Mouse (Mus musculus) c-Kit-negative CD71-positive TER-119-positive erythroid progenitor cells, embryonic 14.5 days (primary cell): ENCODE data around the gene Ube2v1.

Experiments used
- DNase-seq: peaks from one replicate; pipeline ENCODE4 v3.0.0-alpha.2; 2013; ENCODE audit warnings: low read depth, low spot score

The Ube2v1 gene

GRCm38 (mm10) chr2:167593551-167594250 is 38.2 kb downstream of the Ube2v1 start:
- no peak for DNase-seq

- DNase-seq: no peak
Measured at GRCm38 (mm10) chr2:167588774-167589577, 42.9 kb downstream of the Ube2v1 start.

- DNase-seq: no peak
Measured at GRCm38 (mm10) chr2:167586976-167587375, 44.9 kb downstream of the Ube2v1 start.

GRCm38 (mm10) chr2:167586041-167586440 is 45.9 kb downstream of the Ube2v1 start:
- no peak for DNase-seq

- DNase-seq: no peak
Measured at GRCm38 (mm10) chr2:167585273-167585672, 46.6 kb downstream of the Ube2v1 start.

- no peak for DNase-seq
Measured at GRCm38 (mm10) chr2:167583161-167583952, 48.5 kb downstream of the Ube2v1 start.

GRCm38 (mm10) chr2:167578521-167578920 is 53.4 kb downstream of the Ube2v1 start:
- no peak for DNase-seq

GRCm38 (mm10) chr2:167577186-167577785 is 54.6 kb downstream of the Ube2v1 start:
- DNase-seq: no peak

- DNase-seq: no peak
Measured at GRCm38 (mm10) chr2:167576121-167576620, 55.7 kb downstream of the Ube2v1 start.

- DNase-seq: no peak
Measured at GRCm38 (mm10) chr2:167575581-167575980, 56.3 kb downstream of the Ube2v1 start.

- no peak for DNase-seq
Measured at GRCm38 (mm10) chr2:167574814-167575213, 57.1 kb downstream of the Ube2v1 start.

- no peak for DNase-seq
Measured at GRCm38 (mm10) chr2:167571442-167572220, 60.3 kb downstream of the Ube2v1 start.

GRCm38 (mm10) chr2:167570815-167571214 is 61.1 kb downstream of the Ube2v1 start:
- DNase-seq: no peak

- DNase-seq: no peak
Measured at GRCm38 (mm10) chr2:167569934-167570651, 61.8 kb downstream of the Ube2v1 start.

- no peak for DNase-seq
Measured at GRCm38 (mm10) chr2:167568112-167568511, 63.8 kb downstream of the Ube2v1 start.

GRCm38 (mm10) chr2:167565682-167566081 is 66.2 kb downstream of the Ube2v1 start:
- DNase-seq: no peak

- no peak for DNase-seq
Measured at GRCm38 (mm10) chr2:167565312-167565656, 66.6 kb downstream of the Ube2v1 start.

GRCm38 (mm10) chr2:167564551-167565311 is 67.2 kb downstream of the Ube2v1 start:
- no peak for DNase-seq

GRCm38 (mm10) chr2:167563703-167564102 is 68.2 kb downstream of the Ube2v1 start:
- no peak for DNase-seq
